Mouse (Mus musculus): Measurements from ENCODE around the gene Pld3. TPM values are rescaled to one million over a fixed set of nuclear protein-coding genes. Genes with fewer than 3 reads are reported as not detected.
A peak's percentile ranks its signal among the peaks of the same experiment; 100 is the strongest.

The Pld3 gene
- total RNA-seq, 2 experiments from 2014 or later: 84.0 to 86.6 TPM

GRCm38 (mm10) chr7:27569580-27570224 lies 16.7 kb upstream of the Pld3 start:
- DNase-seq: no peak

GRCm38 (mm10) chr7:27560978-27561377 lies 8.0 kb upstream of the Pld3 start:
- DNase-seq: no peak

- no peak for DNase-seq
These were observed 7.4 kb upstream of the Pld3 start for GRCm38 (mm10) chr7:27560291-27560887.

- no peak for DNase-seq
These were observed 948 bp downstream of the Pld3 start for GRCm38 (mm10) chr7:27552070-27552469.

GRCm38 (mm10) chr7:27549597-27549996 lies 3.4 kb downstream of the Pld3 start:
- no peak for DNase-seq

- no peak for DNase-seq
These were observed 8.2 kb downstream of the Pld3 start for GRCm38 (mm10) chr7:27544675-27545370.

GRCm38 (mm10) chr7:27543851-27544250 lies 9.2 kb downstream of the Pld3 start:
- DNase-seq: no peak

- DNase-seq: no peak
These were observed 10.0 kb downstream of the Pld3 start for GRCm38 (mm10) chr7:27543065-27543464.

- peak; percentile 89 for DNase-seq
These were observed 10.5 kb downstream of the Pld3 start for GRCm38 (mm10) chr7:27542392-27543033.

- no peak for DNase-seq
These were observed 11.1 kb downstream of the Pld3 start for GRCm38 (mm10) chr7:27541922-27542321.

GRCm38 (mm10) chr7:27541431-27541830 lies 11.6 kb downstream of the Pld3 start:
- peak; percentile 41 for DNase-seq

GRCm38 (mm10) chr7:27540935-27541334 lies 12.1 kb downstream of the Pld3 start:
- no peak for DNase-seq

GRCm38 (mm10) chr7:27540521-27540920 lies 12.5 kb downstream of the Pld3 start:
- no peak for DNase-seq

- no peak for DNase-seq
These were observed 14.2 kb downstream of the Pld3 start for GRCm38 (mm10) chr7:27538797-27539196.

- DNase-seq: no peak
These were observed 15.0 kb downstream of the Pld3 start for GRCm38 (mm10) chr7:27537998-27538397.

- no peak for DNase-seq
These were observed 16.4 kb downstream of the Pld3 start for GRCm38 (mm10) chr7:27536618-27537017.

GRCm38 (mm10) chr7:27535386-27535785 lies 17.6 kb downstream of the Pld3 start:
- no peak for DNase-seq

- no peak for DNase-seq
These were observed 20.5 kb downstream of the Pld3 start for GRCm38 (mm10) chr7:27532480-27533050.

GRCm38 (mm10) chr7:27531707-27532106 lies 21.3 kb downstream of the Pld3 start:
- no peak for DNase-seq

- no peak for DNase-seq
These were observed 22.1 kb downstream of the Pld3 start for GRCm38 (mm10) chr7:27530937-27531336.

GRCm38 (mm10) chr7:27529070-27529469 lies 23.9 kb downstream of the Pld3 start:
- DNase-seq: no peak

GRCm38 (mm10) chr7:27526039-27526827 lies 26.8 kb downstream of the Pld3 start:
- peak; percentile 86 for DNase-seq
